Mouse (Mus musculus): Measurements from ENCODE around the gene Setd7. TPM values are rescaled to one million over a fixed set of nuclear protein-coding genes. Genes with fewer than 3 reads are reported as not detected.

Gene Setd7
- total and polyA plus RNA-seq, 3 experiments = 16.6 to 34.3 (median 23.6) TPM

DNA sequence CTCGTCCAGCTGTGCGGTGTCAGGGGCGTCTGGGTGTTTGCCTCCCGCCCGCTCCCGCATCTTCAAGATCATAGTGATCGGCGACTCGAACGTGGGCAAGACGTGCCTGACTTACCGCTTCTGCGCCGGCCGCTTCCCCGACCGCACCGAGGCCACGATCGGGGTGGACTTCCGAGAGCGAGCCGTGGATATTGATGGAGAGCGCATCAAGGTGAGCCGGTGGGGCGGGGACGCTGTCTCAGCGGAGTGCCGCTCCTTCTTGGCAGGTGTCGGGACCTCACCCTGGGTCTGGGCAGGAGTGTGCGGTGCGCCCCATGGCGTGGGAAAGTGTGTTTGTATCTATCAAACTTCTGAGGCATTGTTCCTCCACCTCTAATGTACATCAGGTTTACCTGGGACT lies 76.3 kb downstream of the Setd7 start:
- Histone ChIP-seq H3K27ac (ENCODE audit: insufficient read depth, low read depth) (peak overlapping the region; percentile 47), H3K9ac (ENCODE audit: insufficient read depth, low read depth) (peak overlapping the region; percentile 77), H3K36me3 (replicated peaks in 1 of 2; ENCODE audit: control insufficient read depth in 1 of 2, insufficient read depth in 1 of 2, low read length in 1 of 2) (peaks cover 0 to 18% of the 10 kb centered on the region in 2 experiments), H3K4me2 (ENCODE audit: insufficient read depth, low read depth, poor library complexity, severe bottlenecking) (peak overlapping the region; percentile 86), H3K4me1 (ENCODE audit: control insufficient read depth in 1 of 2, insufficient read depth in 2 of 2) (peaks cover 6 to 41% of the 10 kb centered on the region in 2 experiments; a peak in 3 of 4 replicates), H3K79me2 (replicated peaks; ENCODE audit: control insufficient read depth, extremely low read depth, insufficient read depth, poor library complexity, severe bottlenecking) (peaks cover 15% of the 10 kb centered on the region), H3K27me3 (replicated peaks) (no peaks in the 10 kb centered on the region), H3K9me3 (replicated peaks; ENCODE audit: low read length) (no peaks in the 10 kb centered on the region), H3K4me3 (replicated peaks in 1 of 3; ENCODE audit: low read depth in 2 of 3, low read length in 2 of 3, poor library complexity in 1 of 3) (peak overlapping the region; percentile 96 to 98 (median 97))
- in situ Hi-C loops (cut with MboI; ENCODE audit: low pct_ligation_motif_present, low pct_unique_long_range_greater_than_20kb, low sequenced_read_pairs) = loop anchor here (10.0 kb wide), 3 partner anchors 160 to 760 kb away; no protein-coding TSS in a partner anchor
- dilution Hi-C loops (cut with MboI; ENCODE audit: extremely low pct_ligation_motif_present, extremely low pct_unique_long_range_greater_than_20kb, low sequenced_read_pairs) = no loop called here
- no peak for DNase-seq (ENCODE audit: extremely low read depth)
- peak; percentile 72; the same call in 1 of the 2 replicates for TF ChIP-seq SIN3A (IDR thresholded peaks at IDR 0.05; ENCODE audit: low read length)
- TF ChIP-seq UBTF (IDR thresholded peaks at IDR 0.05; ENCODE audit: low read depth, low read length) = no peak; the same call in 1 of the 2 replicates
- TF ChIP-seq CHD1 (IDR thresholded peaks at IDR 0.05; ENCODE audit: low read depth, low read length) = 0 out of 2 replicates have a peak, but pooled peaks have one; percentile 56

DNA sequence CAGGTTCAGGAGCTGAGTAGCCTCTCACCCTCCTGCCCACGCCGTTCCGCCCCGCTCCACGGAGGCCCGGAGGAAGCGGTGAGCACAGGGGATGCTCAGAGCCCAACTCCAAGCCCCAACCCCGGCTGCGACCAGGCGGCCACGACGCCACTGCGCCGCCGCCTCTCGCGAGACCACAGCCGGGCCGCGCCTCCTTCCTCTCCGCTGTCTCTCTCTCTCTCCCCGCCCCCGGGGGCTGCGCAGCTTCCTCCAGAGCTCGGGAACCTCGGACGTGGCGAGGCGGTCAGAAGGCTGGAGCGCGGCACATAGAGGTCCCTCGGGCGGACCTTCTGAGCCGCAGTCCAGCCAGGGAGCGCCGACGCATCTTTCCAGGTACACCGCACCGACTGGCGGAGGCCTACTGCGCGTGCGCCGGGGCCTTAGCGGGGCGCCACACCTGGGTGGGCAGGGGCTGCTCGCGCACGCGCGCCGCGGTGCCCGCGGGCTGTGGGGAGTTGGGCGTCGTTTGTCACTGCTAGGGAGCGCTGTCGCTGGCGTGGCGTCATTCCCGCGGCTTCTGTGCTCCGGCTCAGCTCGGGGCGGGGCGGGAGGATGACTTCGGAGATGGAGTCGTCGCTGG lies 76.8 kb downstream of the Setd7 start, which contains the start of gene Rab33b:
Gene Rab33b, plus strand, starts transcription at position 180 of the 619 bp plus-strand sequence.
- in situ Hi-C loops (cut with MboI; ENCODE audit: low pct_ligation_motif_present, low pct_unique_long_range_greater_than_20kb, low sequenced_read_pairs) (loop anchor here (10.0 kb wide), 3 partner anchors 161 to 761 kb away; no protein-coding TSS in a partner anchor), dilution Hi-C loops (cut with MboI; ENCODE audit: extremely low pct_ligation_motif_present, extremely low pct_unique_long_range_greater_than_20kb, low sequenced_read_pairs) (no loop called here)
- Histone ChIP-seq H3K4me1 (ENCODE audit: control insufficient read depth in 1 of 2, insufficient read depth in 2 of 2) (peaks cover 6 to 41% of the 10 kb centered on the region in 2 experiments; a peak in 3 of 4 replicates), H3K36me3 (replicated peaks in 1 of 2; ENCODE audit: control insufficient read depth in 1 of 2, insufficient read depth in 1 of 2, low read length in 1 of 2) (peaks cover 0 to 15% of the 10 kb centered on the region in 2 experiments), H3K9me3 (replicated peaks; ENCODE audit: low read length) (no peaks in the 10 kb centered on the region), H3K9ac (ENCODE audit: insufficient read depth, low read depth) (peak within 1 kb of the TSS; percentile 97), H3K4me2 (ENCODE audit: insufficient read depth, low read depth, poor library complexity, severe bottlenecking) (peak within 1 kb of the TSS; percentile 88), H3K27ac (ENCODE audit: insufficient read depth, low read depth) (peak within 1 kb of the TSS; percentile 81), H3K79me2 (replicated peaks; ENCODE audit: control insufficient read depth, extremely low read depth, insufficient read depth, poor library complexity, severe bottlenecking) (peaks cover 15% of the 10 kb centered on the region), H3K27me3 (replicated peaks) (no peaks in the 10 kb centered on the region), H3K4me3 (replicated peaks in 1 of 3; ENCODE audit: low read depth in 2 of 3, low read length in 2 of 3, poor library complexity in 1 of 3) (peak within 1 kb of the TSS; percentile 96 to 98 (median 97))
- peak; percentile 98 for DNase-seq (ENCODE audit: extremely low read depth)
- no peak for TF ChIP-seq RAD21 (IDR thresholded peaks at IDR 0.05; ENCODE audit: low read depth, low read length)
- TF ChIP-seq JUN (IDR thresholded peaks at IDR 0.05; ENCODE audit: insufficient read depth, low read depth, low read length) = no peak
- TF ChIP-seq HCFC1 (IDR thresholded peaks at IDR 0.05; ENCODE audit: low read depth, low read length) = peak; percentile 93
- peak; percentile 71 for TF ChIP-seq TCF12 (IDR thresholded peaks at IDR 0.05; ENCODE audit: low read depth, low read length)
- peak; percentile 11; the same call in 1 of the 2 replicates for TF ChIP-seq SMC3 (IDR thresholded peaks at IDR 0.05; ENCODE audit: low read depth, low read length)
- no peak for TF ChIP-seq JUND (conservative IDR thresholded peaks at IDR 0.05; ENCODE audit: low read depth, low read length)
- no peak for TF ChIP-seq ZNF384 (IDR thresholded peaks at IDR 0.05; ENCODE audit: low read depth, low read length)
- TF ChIP-seq ELF1 (IDR thresholded peaks at IDR 0.05; ENCODE audit: low read depth, low read length) = peak; percentile 86
- no peak for TF ChIP-seq ZC3H11A (IDR thresholded peaks at IDR 0.05; ENCODE audit: low read depth, low read length)
- TF ChIP-seq NELFE (IDR thresholded peaks at IDR 0.05; ENCODE audit: low read depth, low read length) = peak; percentile 93
- TF ChIP-seq PAX5 (IDR thresholded peaks at IDR 0.05; ENCODE audit: low read length) = no peak
- TF ChIP-seq CHD2 (IDR thresholded peaks at IDR 0.05; ENCODE audit: low read length) = peak; percentile 99
- peak; percentile 37; the same call in 1 of the 2 replicates for TF ChIP-seq GABPA (IDR thresholded peaks at IDR 0.05; ENCODE audit: insufficient replicate concordance, low read depth, low read length)
- peak; percentile 79; the same call in 1 of the 2 replicates for TF ChIP-seq POLR2AphosphoS2 (IDR thresholded peaks at IDR 0.05; ENCODE audit: low read depth, low read length)
- no peak for TF ChIP-seq CHD1 (IDR thresholded peaks at IDR 0.05; ENCODE audit: low read depth, low read length)
- peak; percentile 78; the same call in 1 of the 2 replicates for TF ChIP-seq KAT2A (IDR thresholded peaks at IDR 0.05; ENCODE audit: insufficient replicate concordance, low read length)
- TF ChIP-seq MXI1 (IDR thresholded peaks at IDR 0.05; ENCODE audit: low read depth, low read length) = peak; percentile 63; the same call in 1 of the 2 replicates
- TF ChIP-seq ETS1 (conservative IDR thresholded peaks at IDR 0.05; ENCODE audit: low read depth, low read length) = peak; percentile 39
- TF ChIP-seq EP300 (IDR thresholded peaks at IDR 0.05; ENCODE audit: low read length) = no peak
- no peak for TF ChIP-seq USF2 (conservative IDR thresholded peaks at IDR 0.05; ENCODE audit: low read depth, low read length)
- TF ChIP-seq E2F4 (IDR thresholded peaks at IDR 0.05; ENCODE audit: insufficient replicate concordance, low read depth, low read length) = no peak
- TF ChIP-seq MAFK (IDR thresholded peaks at IDR 0.05; ENCODE audit: insufficient replicate concordance, low read length) = no peak
- TF ChIP-seq UBTF (IDR thresholded peaks at IDR 0.05; ENCODE audit: low read depth, low read length) = no peak; the same call in none of the 2 replicates
- no peak for TF ChIP-seq RCOR1 (conservative IDR thresholded peaks at IDR 0.05; ENCODE audit: low read depth, low read length)
- peak in 1 of 2 experiments; percentile 55; a peak in 1 of 4 replicates for TF ChIP-seq CTCF (conservative IDR thresholded peaks at IDR 0.05 in 1 of 2, IDR thresholded peaks at IDR 0.05 in 1 of 2; ENCODE audit: low read depth in 2 of 2, low read length in 2 of 2)
- peak; percentile 24; the same call in 1 of the 2 replicates for TF ChIP-seq MYC (IDR thresholded peaks at IDR 0.05; ENCODE audit: low read depth, low read length)
- TF ChIP-seq USF1 (IDR thresholded peaks at IDR 0.05; ENCODE audit: low read depth, low read length) = peak; percentile 8; the same call in 1 of the 2 replicates
- TF ChIP-seq SIN3A (IDR thresholded peaks at IDR 0.05; ENCODE audit: low read length) = peak; percentile 46
- peak; percentile 98 for TF ChIP-seq NRF1 (IDR thresholded peaks at IDR 0.05; ENCODE audit: low read depth, low read length)
- TF ChIP-seq IRF4 (IDR thresholded peaks at IDR 0.05; ENCODE audit: low read depth, low read length) = peak; percentile 76

Measured in CH12.LX (cell line).